Mouse (Mus musculus) 416B (cell line): ENCODE measurements at regions not wholly inside any gene's neighbourhood (a gene's known extent, or its start where the extent isn't known, plus 50 kb on each side); places are given as distances from the start of the nearest gene placed in this dataset.

Experiments
- DNase-seq: peaks from one replicate; pipeline ENCODE4 v3.0.0; 2011; ENCODE audit warnings: low read depth

DNA sequence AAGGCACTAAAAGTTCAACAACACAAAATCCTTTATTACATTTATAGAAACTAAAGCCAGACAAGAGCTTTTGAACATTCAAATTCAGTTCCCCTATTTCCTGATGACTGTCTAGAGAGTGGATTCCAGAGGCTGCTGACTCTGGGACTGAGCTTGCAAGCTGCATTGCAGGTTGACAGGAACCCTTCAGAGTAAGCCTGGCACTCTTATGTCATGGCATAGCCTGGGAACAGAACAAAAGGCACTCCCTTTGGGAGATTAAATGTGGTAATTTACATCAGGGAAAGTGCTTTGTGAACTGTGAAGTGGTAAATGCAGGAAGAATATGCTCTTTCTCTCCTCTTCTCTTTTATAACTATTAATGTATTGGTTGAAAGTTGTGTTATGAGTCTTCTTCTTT is 847.3 kb downstream of the Bcl11a start:
- DNase-seq = no peak

- DNase-seq = no peak
Observed at GRCm38 (mm10) chr11:24943646-24944045, 865.8 kb downstream of the Bcl11a start.

- DNase-seq = no peak
Observed at GRCm38 (mm10) chr11:24951161-24951560, 873.3 kb downstream of the Bcl11a start.

GRCm38 (mm10) chr11:24972359-24972758 is 894.5 kb downstream of the Bcl11a start:
- no peak for DNase-seq

- DNase-seq = no peak
Observed at GRCm38 (mm10) chr11:24980193-24980665, 902.4 kb downstream of the Bcl11a start.

DNA sequence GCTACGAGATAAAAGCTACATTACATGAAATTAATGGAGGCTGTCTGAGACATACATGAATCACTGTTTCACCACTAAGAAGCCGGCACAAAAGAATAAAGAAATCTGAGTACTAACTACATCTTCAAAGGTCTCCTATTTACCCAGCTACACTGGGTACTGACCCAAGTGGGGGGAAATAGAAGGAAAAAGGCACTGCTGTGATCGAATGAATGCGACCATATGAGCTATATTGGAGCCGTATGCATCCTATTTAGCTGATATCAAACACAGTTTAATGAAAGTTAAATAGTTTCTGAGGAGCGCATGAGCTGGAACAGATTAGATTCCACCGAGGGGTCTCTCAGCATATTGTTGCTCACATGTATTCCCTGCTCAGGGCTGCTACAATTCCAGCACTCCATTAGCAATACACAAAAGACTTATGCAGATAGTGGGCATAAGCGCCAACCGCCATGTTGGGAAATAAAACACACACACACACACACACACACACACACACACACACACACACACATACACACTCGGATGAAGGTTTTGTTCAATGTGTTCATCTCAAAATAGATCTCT is 905.3 kb downstream of the Bcl11a start:
- DNase-seq = no peak

DNA sequence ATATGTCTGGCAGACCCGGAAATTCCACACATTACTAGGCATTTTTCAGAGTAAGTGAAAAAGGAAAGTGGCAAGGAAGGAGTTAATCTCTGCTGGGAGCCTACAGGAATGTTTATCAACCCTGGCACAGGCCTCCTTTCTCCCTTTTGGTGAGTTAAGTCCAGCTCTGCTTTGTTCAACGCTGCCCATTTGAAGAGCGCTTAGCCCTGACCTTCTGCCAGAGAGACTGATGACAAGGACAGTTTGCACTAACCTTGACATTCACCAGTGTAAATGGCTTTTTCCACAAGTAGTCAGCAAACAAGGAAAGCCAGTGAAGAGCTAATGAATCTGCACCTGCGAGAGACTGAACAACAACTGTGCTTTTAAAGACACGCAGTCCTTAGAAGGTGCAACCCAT is 927.6 kb downstream of the Bcl11a start:
- no peak for DNase-seq

GRCm38 (mm10) chr11:25026786-25027185 is 948.9 kb downstream of the Bcl11a start:
- DNase-seq = no peak

DNA sequence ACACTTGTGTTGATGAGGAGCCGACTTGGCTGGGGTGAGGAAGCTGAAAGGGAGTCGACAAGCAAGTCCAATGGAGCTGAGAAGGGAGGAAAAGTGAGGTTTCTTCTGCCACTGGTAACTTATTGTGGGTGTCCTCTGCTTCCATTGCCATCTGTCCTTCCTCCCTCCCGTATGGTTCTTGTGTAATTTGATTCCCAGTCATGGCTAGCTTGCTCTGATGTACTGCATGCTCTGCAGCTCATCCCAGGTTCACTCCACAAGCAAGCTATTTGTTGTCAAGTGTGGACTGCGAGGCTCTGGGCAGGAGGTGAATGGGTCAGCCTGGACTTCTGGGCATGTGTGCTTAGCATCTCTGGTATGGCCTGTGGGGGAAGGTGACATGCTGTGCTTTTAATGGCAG is 963.1 kb downstream of the Bcl11a start:
- DNase-seq = no peak

GRCm38 (mm10) chr11:25042763-25043162 is 964.9 kb downstream of the Bcl11a start:
- no peak for DNase-seq

GRCm38 (mm10) chr11:25045339-25045738 is 967.5 kb downstream of the Bcl11a start:
- DNase-seq = no peak

DNA sequence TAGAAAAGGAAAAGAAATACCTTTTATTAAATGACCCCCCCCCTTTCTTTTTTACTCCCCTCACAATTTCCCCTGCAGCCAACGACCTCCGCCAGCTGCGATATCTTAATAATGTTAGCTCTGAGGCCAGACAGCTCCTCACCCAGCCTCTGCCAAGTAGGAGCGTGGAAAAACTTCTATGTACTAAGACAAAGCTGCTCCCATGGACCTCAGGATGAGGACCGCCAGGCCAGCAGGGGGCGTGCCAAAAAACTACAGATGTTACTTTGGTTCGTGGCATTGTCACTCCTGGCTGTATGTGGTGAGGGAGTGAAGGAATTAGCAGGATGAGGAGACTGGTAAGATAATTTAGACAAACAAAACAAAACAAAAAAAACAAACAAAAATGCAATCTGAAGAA is 968.1 kb downstream of the Bcl11a start:
- DNase-seq = no peak

DNA sequence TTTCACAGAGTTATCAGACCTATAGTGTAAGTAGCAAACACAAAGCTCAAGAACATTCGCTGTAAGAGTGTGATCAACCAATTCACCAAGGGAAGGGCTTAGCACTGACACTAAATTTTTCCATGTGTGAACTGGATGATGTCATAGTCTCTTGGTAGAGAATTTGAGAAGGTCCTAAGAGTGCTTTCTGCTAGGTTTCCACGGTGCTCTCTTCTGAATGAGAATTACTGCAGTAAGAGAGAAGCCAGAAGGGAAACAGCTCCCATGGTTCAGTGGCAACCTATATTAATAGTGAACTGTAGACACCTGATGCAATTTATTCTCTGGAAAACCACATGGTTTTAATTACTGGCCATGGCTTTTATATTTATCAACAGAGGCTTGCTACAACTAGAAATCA is 977.8 kb downstream of the Bcl11a start:
- DNase-seq = no peak

DNA sequence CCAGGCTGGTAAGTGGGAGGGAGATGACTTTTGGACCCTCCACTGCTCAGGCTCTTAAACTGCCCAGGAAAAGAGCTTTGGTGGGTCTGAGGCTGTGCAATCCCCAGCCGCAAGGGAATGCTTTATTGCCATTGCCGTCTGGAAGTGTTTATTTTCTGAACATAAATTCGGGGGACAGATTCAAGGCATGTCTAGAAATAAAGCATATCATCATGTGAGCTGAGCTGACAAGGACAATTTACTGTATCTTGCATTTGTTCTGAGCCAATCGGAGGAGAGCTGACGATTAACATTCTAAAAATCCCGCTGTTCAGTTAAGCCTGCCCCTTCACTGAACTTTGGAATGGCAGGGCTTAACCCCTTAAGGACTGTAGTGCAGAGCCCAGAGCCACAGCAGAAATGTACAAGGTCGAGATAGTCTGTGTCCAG is 979.3 kb downstream of the Bcl11a start:
- no peak for DNase-seq

GRCm38 (mm10) chr11:25057543-25057942 is 979.7 kb downstream of the Bcl11a start:
- no peak for DNase-seq

DNA sequence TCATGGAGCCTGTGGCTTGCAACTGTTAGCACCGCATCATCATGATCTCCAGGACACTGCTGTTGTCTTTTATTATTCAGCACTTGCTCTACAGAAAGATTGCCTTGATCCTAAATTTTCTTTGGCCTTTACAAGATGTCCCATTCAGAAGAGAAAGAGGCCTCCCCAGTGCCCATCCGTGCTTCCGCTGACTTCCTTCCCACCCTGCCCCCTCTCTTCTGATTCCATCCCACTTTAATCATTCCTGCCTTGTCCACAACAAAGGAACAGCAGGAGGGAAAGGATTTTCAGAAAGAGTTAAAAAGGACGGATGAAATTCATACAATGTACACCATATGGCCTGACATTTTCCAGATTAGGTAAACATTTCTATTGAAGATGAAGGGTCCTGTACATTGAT is 985.2 kb downstream of the Bcl11a start:
- DNase-seq = no peak

DNA sequence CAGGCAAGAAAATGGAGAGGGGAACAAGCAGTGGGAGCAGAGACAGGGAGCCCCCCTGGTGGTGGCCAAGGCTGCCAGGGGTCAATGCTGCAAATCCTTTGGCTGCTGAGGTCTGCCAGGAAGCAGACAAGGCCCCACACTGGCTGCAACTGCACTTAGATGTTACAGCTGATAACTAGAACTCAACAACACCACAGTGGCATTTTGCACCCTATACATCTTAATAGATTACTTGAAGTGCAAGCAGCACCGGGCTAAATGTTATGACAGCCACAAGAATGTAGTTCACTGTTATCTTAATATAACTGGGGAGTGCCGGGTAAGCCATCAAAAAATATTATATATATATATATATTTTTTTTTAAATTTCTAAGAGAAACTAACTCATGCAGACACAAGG is 986.1 kb downstream of the Bcl11a start:
- no peak for DNase-seq

DNA sequence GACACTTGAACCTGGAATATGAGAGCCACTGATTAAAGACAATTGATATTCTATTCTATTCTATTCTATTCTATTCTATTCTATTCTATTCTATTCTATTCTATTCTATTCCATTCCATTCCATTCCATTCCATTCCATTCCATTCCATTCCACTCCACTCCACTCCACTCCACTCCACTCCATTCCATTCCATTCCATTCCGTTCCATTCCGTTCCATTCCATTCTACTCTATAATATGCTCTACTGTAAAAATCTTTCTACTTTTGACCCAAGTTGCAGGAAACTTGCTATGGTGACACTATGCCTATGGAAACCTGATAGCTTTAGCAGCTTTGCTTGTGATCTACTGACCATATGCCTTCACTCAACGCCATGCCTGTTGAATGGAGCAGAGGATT is 1022.1 kb downstream of the Bcl11a start:
- peak; percentile 63 for DNase-seq

GRCm38 (mm10) chr11:25104432-25104831 is 1026.6 kb downstream of the Bcl11a start:
- DNase-seq = no peak

DNA sequence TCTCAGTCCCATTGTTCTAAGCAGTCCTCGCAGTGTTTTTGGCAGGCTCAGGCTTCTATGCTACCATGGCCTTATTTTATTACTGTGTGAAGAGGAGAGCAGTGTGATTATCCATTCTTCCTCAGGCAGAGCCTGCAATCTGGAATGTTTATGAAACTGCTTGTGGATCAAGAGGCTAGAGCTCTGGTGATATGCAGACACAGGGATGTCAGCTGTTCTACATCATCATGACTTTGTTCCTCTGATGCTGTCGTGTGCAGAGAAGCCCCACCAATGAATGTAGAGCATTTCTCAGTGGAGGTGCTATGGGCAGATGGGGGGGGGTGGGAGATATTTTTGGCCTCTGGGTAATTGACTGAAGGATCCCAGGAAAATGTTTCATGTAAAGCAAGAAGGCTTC is 1046.6 kb downstream of the Bcl11a start:
- no peak for DNase-seq

- no peak for DNase-seq
Observed at GRCm38 (mm10) chr11:25142226-25142625, 1064.4 kb downstream of the Bcl11a start.

- no peak for DNase-seq
Observed at GRCm38 (mm10) chr11:25142833-25143232, 1065.0 kb downstream of the Bcl11a start.

- no peak for DNase-seq
Observed at GRCm38 (mm10) chr11:25147287-25147686, 1063.3 kb downstream of the 5730522E02Rik start.

DNA sequence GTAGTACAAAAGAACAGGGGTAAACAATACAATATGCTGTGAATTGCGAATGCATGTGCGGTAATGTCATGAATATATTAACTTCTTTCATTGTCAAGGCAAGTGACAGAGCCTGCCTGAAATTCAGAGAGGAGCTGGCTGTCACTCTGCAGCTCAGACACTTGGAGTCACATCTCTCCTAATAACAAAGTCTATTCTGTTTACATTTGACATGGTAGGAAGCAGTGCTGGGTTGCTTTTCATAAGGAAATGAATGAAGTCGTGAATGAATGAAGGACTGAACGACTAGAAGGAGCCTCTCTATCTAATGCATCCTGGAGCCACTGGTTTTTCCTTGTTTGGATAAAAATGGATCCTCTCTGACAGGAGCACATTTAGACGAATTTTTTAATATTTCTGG is 1053.9 kb downstream of the 5730522E02Rik start:
- DNase-seq = no peak
